Mouse (Mus musculus): Measurements from ENCODE around the gene Zbtb1.

DNA sequence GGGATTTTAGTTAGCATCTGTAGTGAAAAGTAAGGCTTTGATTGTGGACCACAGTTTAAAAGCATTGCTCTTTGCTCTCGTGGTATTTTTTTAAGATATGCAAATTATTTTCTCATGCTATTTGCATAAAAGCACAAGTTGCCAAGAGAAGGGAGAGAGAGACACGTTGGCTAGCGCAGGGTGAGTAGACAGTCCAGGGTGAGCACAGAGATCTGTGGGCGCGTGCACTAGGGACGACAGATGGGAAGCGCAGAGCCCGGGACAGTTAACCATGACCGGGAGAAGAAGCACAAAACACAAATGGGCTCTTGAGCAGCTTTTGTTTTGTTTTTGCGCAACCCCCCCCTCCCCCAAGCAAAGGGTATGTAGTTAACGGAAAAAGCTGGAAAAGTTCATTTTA lies 18.7 kb downstream of the Zbtb1 start:
- no peak for TF ChIP-seq POLR2A (IDR thresholded peaks at IDR 0.05; ENCODE audit: borderline replicate concordance, extremely low read depth, insufficient read depth, insufficient read length, poor library complexity, severe bottlenecking)
- TF ChIP-seq CTCF (IDR thresholded peaks at IDR 0.05; ENCODE audit: borderline replicate concordance, extremely low read depth, insufficient read depth, insufficient read length): no peak

All from brain, embryonic 14.5 days (tissue).